Mouse (Mus musculus) kidney, adult 2 months (tissue): Measurements from ENCODE around the gene Rcan3.

Experiments used
- CTCF ChIP-seq: fragments of 200-500 bp; conservative IDR thresholded peaks from 2 replicates; pipeline ENCODE4 v1.5.1; 2011; ENCODE audit warnings: low read depth, mild to moderate bottlenecking, control low read depth, low read length, moderate library complexity, mixed read lengths; ENCODE audit not compliant: insufficient read depth, insufficient read length
- POLR2A ChIP-seq: fragments of 200-500 bp; IDR thresholded peaks from one replicate; pipeline ENCODE4 v1.6.1; 2011; ENCODE audit warnings: low read depth, low read length, control low read depth

GRCm38 (mm10) chr4:135404916-135405315 lies 28.7 kb downstream of the Rcan3 start:
- no peak for TF ChIP-seq POLR2A
- TF ChIP-seq CTCF: no peak
